Mouse (Mus musculus) lung, adult 18-20 months (tissue): ENCODE results near the gene Zfp324.

Experiments
- DNase-seq, 2 experiments: peaks; one replicate each; pipeline ENCODE4 v3.0.0; 2022; ENCODE audit warnings: mixed read lengths in 2 of 2

Gene Zfp324

DNA sequence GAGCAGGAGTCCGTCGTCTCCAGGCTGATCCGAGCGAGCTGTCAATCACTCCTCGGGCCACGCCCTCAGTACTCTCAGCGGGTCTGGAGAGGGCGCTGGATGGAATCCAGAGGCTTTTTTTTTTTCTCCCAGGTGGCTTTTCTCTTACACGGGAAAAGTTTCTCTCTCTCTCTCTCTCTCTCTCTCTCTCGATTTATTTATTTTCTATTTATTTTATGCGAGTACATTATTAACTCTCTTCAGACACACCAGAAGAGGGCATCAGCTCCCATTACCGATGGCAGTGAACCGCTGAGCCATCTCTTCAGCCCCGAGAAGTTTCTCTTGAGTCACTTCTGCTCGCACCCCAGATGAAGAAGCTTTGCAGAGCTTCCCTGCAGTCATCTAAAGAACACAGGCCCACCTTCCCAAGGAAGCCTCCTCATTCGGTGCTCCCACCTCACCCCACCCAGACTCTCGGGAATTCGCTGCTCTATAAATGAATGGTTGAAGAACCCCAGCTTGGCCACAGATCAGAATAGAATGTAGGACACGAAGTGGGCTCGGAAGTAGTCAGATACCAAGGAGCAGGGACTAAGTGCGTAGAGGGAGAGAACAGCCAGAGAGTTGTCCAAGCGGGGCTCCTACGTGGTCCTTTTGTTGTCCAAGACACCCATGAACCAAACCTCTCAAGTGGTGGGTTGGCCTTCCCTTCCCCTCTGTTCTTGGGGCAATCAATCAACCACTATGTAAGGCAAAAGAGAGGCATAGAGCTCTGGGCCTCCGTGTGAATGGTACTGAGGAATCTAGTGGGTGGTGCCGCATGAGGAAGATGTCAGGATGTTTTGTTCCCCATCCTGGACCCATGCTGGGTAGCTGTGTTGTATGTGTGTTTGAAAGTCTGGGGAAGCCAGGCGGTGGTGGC is 44.6 kb downstream of the Zfp324 start, which contains the start of gene Zbtb45:
Gene Zbtb45, minus strand, starts transcription at position 30 of the 904 bp plus-strand sequence.
- DNase-seq, result no peak

DNA sequence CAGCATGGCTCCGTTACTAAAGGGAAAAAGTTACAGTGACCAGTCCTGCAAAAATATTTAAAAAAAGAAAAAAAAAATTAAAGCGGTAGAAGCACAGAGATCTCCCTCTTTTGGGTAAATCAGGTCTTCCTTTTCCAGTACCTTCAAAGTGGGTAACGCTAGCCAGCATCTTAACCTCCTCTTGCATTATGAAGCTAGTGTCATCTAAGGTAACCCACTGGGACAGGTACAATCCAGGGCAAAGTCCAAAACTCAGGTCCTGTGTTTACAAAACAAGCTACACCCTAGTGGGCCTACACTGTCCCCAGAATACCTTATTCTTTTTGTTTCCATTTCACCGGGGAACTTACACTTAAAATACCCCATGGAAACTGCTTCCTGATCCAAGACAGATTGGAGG is 48.0 kb downstream of the Zfp324 start:
- no peak for DNase-seq

- no peak for DNase-seq
These were observed 48.7 kb downstream of the Zfp324 start for GRCm38 (mm10) chr7:13014275-13014839.

DNA sequence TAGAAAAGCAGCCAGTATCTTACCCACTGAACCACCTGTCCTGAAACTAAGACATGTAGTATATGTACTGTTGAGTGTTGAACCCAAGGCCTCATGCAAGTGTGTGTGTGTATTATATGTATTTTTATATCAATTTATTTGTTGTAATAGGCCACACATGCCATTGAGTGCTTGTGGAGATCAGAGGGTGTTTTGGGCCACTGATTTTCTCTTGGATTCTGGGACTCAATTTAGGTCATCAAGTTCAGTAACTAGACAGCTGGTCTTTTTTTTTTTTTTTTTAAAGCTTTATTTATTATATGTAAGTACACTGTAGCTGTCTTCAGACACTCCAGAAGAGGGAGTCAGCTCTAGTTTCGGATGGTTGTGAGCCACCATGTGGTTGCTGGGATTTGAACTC is 49.6 kb downstream of the Zfp324 start:
- no peak for DNase-seq

GRCm38 (mm10) chr7:13022773-13023535 is 57.3 kb downstream of the Zfp324 start:
- DNase-seq, result peak; percentile 86 to 89
